Mouse (Mus musculus): ENCODE data around the gene Tmem88. TPM values are rescaled to one million over a fixed set of nuclear protein-coding genes. Genes with fewer than 3 reads are reported as not detected.

The Tmem88 gene
- polyA plus RNA-seq, 1 experiment, result 25.4 TPM

DNA sequence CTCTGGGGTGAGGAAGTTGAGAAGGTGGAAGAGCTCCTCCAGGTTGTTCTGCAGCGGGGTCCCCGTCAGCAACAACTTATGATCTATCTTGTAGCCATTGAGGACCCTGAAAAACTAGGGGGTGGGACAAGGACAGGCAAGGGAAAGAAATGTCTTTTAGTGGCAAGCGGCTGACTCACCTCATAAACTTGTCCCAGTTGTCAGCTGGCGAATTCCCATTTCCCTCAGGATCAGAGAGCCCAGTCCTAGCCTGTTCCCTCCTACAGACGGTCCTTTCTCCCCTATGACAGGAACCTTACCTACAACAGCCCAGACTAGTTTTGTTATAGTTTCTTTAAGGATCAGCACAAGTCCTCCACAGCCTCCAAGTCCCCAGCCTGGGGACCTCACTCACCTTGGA is 41.5 kb downstream of the Tmem88 start:
- Histone ChIP-seq H3K4me3 (ENCODE audit: insufficient read depth, low read depth, low read length) (no peak overlapping the region), H3K4me1 (ENCODE audit: control insufficient read depth, insufficient read depth, low read length) (no peaks in the 10 kb centered on the region; the same call in 1 of the 2 replicates), H3K27ac (ENCODE audit: insufficient read depth, low read depth, low read length) (no peak overlapping the region), H3K36me3 (ENCODE audit: control insufficient read depth, insufficient read depth, low read length) (peaks cover 15% of the 10 kb centered on the region), H3K27me3 (replicated peaks; ENCODE audit: control insufficient read depth, insufficient read depth, low read length) (no peaks in the 10 kb centered on the region)
- DNase-seq, result no peak
- TF ChIP-seq POLR2A (IDR thresholded peaks at IDR 0.05; ENCODE audit: low read depth, low read length) (no peak), CTCF (conservative IDR thresholded peaks at IDR 0.05; ENCODE audit: insufficient read depth, insufficient read length, low read depth, low read length) (no peak)
- WGBS, result 88% methylated on average over 5 of the region's 5 CpGs

Other genes with a start within 250 kb of the Tmem88 start
- 0.27 TPM in 2 replicates for gene Alox12b, start 241.2 kb downstream of the Tmem88 start, polyA plus RNA-seq (2012; rRNA removed)
- gene Alox8, start 200.4 kb downstream of the Tmem88 start, polyA plus RNA-seq (2012; rRNA removed), result 0.05 and 0.08 TPM in 2 replicates
- 0.02 TPM in 1 of 2 replicates, not detected in the other for gene Gucy2e, start 161.2 kb downstream of the Tmem88 start, polyA plus RNA-seq (2012; rRNA removed)
- 4.6 and 5.7 TPM in 2 replicates for gene Cntrob, start 74.5 kb downstream of the Tmem88 start, polyA plus RNA-seq (2012; rRNA removed)
- gene Trappc1, start 74.3 kb downstream of the Tmem88 start, polyA plus RNA-seq (2012; rRNA removed), result 57.9 and 72.3 TPM in 2 replicates
- 1.2 and 1.3 TPM in 2 replicates for gene Kcnab3, start 72.0 kb downstream of the Tmem88 start, polyA plus RNA-seq (2012; rRNA removed)
- 1.5 and 2.1 TPM in 2 replicates for gene Rnf227, start 57.8 kb downstream of the Tmem88 start, polyA plus RNA-seq (2012; rRNA removed)
- gene Chd3, start 28.8 kb downstream of the Tmem88 start, polyA plus RNA-seq (2012; rRNA removed), result 168 and 175 TPM in 2 replicates
- 251 and 317 TPM in 2 replicates for gene Naa38, start 2.7 kb downstream of the Tmem88 start, polyA plus RNA-seq (2012; rRNA removed)
- 26.6 and 27.9 TPM in 2 replicates for gene Cyb5d1, start 2.6 kb downstream of the Tmem88 start, polyA plus RNA-seq (2012; rRNA removed)
- gene Kdm6b, start 15.4 kb upstream of the Tmem88 start, polyA plus RNA-seq (2012; rRNA removed), result 8.8 and 10.5 TPM in 2 replicates
- gene Dnah2, start 150.9 kb upstream of the Tmem88 start, polyA plus RNA-seq (2012; rRNA removed), result 0.50 and 0.73 TPM in 2 replicates
- gene Efnb3, start 162.0 kb upstream of the Tmem88 start, polyA plus RNA-seq (2012; rRNA removed), result 0.81 and 0.84 TPM in 2 replicates
- gene Wrap53, start 182.0 kb upstream of the Tmem88 start, polyA plus RNA-seq (2012; rRNA removed), result 19.8 and 20.7 TPM in 2 replicates
- gene Trp53, start 182.1 kb upstream of the Tmem88 start, polyA plus RNA-seq (2012; rRNA removed), result 48.5 and 55.0 TPM in 2 replicates
- 20.0 and 22.5 TPM in 2 replicates for gene Atp1b2, start 207.7 kb upstream of the Tmem88 start, polyA plus RNA-seq (2012; rRNA removed)
- gene Shbg, start 219.7 kb upstream of the Tmem88 start, polyA plus RNA-seq (2012; rRNA removed), result 0.42 and 0.48 TPM in 2 replicates
- 16.7 and 18.8 TPM in 2 replicates for gene Sat2, start 223.8 kb upstream of the Tmem88 start, polyA plus RNA-seq (2012; rRNA removed)
- 49.9 and 50.8 TPM in 2 replicates for gene Fxr2, start 234.8 kb upstream of the Tmem88 start, polyA plus RNA-seq (2012; rRNA removed)

All from kidney, adult 2 months (tissue).